Mouse (Mus musculus): ENCODE results near the gene Cma1. TPM values are rescaled to one million over a fixed set of nuclear protein-coding genes. Genes with fewer than 3 reads are reported as not detected.
"Not testable (repeated sequence)": the region's sequence is repeated elsewhere in the genome, so short reads cannot be mapped to it uniquely, and the experiment has no call there.

Cma1 gene
- total RNA-seq (2021), result 1 to 10 TPM; 1.9 to 2.7 TPM
- long read RNA-seq, experiment 1, partial matches to known transcripts, result 0 of 3 reads
- long read RNA-seq, experiment 1, other reads (novel, unspliced or antisense), result 0 of 3 reads
- long read RNA-seq, experiment 2, partial matches to known transcripts, result 0 of 1 reads
- long read RNA-seq, experiment 2, other reads (novel, unspliced or antisense), result 0 of 1 reads

- no peak for DNase-seq
Observed at GRCm38 (mm10) chr14:55944575-55944974, at the start of gene Cma1. Gene Cma1, minus strand, starts transcription at chr14:55944675.

DNA sequence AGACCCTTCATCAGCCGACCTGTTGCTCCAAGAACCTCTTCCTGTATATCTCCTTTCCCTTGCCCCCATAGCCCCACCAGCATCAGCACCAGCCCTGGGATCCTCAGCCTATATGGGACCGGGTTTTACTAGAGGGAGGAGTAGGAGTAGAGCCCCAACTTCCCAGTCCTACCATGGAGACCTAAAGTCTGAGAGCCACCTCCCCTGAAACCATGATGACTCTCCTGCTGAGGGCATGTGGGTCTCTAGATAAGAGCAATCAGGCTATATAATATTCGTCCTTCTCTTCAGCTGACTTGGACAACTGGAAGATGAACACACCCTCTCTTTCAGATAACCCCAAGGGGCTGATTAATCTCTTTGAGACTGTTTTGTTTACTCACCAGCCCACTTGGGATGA lies 43.0 kb upstream of the Cma1 start:
- DNase-seq, result not testable (repeated sequence)

GRCm38 (mm10) chr14:55963900-55964299 lies 19.4 kb upstream of the Cma1 start:
- peak in 1 of 2 experiments; percentile 2 for DNase-seq

GRCm38 (mm10) chr14:55963263-55963662 lies 18.8 kb upstream of the Cma1 start:
- no peak for DNase-seq

DNA sequence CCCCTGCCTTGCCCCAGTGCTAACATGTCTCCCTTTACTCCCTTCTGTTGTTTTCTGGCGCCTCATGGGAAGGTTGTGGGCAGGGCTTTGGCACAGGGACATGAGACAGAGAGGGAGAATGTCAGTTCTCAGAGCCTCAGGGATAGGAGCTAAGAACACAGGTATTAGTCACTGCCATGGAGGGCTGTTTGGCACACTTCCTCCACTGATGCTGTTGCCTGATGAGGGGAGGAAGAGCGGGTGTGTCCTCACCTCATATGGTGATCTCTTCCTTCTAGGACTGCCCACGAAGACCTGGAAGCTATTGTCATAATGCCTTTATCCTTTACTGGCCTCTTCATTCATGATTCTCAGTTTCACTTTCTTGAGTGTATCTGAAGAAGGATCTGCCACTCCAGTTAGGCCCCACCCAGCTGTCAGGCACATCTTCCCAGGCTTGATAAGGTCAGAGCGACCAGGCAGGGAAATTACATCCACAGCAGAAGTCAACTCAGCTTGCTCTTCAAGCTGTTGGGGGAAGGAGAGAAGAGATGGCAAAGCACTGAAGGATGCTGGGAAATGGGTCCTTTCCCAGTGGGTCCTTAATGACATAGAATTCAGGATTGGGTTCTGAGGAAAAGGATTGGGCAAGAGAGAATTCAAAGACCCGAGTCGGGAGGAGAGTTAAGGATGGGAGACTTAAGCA lies 6.0 kb upstream of the Cma1 start, which contains the start of gene Cma2:
Gene Cma2, plus strand, starts transcription at position 635 of the 685 bp plus-strand sequence.
- no peak for DNase-seq

- DNase-seq, result no peak
Observed at GRCm38 (mm10) chr14:55946269-55946969, 1.9 kb upstream of the Cma1 start.

DNA sequence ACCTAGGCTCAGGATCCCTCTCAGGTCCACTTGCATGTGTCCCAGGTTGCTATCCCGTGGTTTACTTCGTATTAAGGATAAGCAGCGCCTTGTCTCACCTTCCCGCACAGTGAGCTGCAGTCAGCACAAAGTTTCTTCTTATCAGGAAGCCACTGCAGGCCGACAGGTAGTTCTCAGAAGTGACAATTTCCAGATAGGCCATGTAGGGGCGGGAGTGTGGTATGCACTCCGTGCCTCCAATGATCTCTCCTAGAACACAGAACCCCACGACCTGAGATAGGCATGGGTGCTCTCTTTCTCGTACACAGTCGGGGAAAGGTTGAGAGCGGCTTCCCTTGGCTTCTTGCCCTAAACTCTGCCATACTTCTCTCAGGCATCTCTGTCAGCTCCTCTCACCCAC lies 874 bp downstream of the Cma1 start:
- DNase-seq, result no peak

DNA sequence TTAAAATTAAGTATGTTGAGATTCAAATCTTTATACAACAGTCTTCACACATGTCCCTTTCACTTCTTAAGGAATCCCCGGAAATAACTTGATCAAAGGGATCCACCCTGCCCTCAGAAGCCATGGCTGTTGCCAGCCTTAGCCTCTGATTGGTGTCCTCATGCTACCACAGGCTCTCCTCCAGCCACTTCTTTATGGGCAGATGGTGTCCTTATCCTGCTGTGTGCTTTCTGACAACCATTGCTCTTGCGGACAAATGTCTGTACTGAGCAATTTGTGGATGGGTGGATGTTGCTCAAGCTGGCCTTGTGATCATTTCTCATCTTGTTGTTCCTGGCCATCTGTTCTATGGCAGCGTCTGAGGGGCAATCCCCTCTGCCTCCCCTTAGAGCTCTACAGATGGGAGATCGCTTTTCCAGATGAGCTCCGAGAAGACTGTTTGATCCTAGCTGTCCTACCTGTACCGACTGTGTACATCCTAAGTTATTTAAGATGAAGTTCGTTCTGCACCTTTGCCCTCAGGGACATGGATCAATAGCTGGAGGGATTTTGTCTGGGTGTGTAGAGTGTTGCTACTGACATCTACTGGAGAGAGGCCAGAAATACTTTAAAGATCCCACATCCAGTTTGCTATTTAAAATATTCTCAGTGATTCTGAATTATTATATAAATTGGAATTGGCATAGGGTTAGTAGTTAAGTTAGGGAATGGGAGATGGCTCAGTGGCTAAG lies 4.2 kb downstream of the Cma1 start:
- no peak for DNase-seq

DNA sequence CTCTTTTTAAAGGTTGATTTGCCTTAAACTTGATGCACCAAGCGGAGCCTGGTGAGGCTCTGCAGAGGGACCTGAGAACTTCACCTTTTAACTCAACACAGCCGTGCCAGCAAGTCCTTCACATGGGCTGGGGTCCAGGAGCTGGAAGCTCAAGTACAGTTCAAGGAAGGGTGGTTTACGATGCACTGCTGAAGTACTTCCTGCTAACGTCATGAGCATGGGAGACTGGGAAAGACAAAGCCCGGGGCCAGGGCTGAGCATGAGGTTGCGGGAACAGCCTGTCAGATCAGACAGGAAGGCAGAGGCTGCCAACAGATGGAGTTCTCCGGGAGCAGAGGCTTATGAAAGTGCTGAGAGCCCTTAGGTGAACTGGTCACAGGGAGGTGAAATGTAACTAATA lies 10.9 kb downstream of the Cma1 start:
- DNase-seq, result peak; percentile 3 to 20

DNA sequence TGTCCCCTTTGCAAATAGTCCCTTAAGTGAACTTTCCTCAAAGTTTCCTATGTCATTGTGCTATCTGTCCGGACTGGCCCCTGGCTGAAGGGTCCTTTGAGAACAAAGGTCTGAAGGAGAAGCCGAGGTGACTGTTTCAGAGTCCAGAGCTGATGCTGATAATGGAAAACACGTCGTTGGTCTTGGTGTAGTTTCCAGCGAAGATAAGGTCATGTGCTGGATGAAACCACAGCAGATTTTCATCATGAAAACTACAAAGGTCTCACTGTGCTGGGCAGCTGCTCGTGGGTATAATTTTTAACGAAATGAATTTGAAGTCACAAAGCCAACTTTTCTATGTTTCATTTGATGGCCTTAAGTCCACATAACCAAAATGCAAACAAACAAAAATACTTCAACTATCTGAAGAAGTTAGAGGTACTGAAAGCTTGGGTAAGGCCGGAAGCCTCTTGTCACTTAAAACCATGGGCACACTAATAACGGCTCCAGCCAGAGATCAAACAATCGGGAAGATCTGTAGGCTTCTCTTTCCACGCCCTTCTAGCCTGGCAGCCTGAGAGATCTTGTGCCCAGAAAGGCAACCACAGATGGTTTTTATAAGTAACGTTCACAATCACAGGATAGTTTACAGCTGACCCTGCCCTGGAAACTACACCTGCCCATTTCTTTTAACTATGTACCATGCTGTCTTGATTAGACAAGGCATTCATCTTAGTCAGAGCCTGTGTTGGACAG lies 15.0 kb downstream of the Cma1 start:
- no peak for DNase-seq

- DNase-seq, result no peak
Observed at GRCm38 (mm10) chr14:55926847-55927246, 17.6 kb downstream of the Cma1 start.

DNA sequence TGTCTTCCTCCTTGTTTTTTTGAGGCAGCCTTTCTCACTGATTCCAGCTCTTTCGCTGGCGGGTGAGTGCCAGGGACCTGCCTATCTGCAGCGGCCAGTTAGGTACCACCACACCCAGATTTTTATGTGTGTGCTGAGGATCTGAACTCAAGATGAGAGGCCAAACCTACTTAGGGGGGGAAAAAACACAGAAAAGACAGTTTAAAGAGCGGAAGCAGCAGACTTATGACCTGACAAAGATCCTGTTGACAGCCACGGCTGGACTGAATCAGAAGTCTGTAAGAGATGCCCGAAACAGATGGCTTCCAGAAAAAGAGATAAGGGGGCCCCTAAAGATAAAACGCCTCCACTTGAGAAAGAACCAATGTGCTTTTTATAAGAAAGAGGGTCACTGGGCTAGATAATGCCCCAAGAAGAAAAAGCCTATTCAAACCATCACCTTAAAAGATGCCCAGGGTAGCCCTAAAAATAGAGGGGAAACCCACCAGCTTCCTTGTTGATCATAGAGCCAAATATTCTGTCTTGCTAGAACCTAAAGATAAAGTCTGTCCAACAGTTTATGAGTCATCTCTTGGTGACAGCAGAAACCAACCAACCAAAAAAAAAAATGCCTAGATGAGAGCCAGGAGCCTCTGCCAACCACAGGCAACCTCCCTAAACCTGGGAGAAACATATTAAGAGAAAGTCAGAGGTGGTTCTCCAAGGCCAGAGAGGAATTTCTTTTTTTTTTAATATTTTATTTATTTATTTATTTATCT lies 21.8 kb downstream of the Cma1 start:
- no peak for DNase-seq

DNA sequence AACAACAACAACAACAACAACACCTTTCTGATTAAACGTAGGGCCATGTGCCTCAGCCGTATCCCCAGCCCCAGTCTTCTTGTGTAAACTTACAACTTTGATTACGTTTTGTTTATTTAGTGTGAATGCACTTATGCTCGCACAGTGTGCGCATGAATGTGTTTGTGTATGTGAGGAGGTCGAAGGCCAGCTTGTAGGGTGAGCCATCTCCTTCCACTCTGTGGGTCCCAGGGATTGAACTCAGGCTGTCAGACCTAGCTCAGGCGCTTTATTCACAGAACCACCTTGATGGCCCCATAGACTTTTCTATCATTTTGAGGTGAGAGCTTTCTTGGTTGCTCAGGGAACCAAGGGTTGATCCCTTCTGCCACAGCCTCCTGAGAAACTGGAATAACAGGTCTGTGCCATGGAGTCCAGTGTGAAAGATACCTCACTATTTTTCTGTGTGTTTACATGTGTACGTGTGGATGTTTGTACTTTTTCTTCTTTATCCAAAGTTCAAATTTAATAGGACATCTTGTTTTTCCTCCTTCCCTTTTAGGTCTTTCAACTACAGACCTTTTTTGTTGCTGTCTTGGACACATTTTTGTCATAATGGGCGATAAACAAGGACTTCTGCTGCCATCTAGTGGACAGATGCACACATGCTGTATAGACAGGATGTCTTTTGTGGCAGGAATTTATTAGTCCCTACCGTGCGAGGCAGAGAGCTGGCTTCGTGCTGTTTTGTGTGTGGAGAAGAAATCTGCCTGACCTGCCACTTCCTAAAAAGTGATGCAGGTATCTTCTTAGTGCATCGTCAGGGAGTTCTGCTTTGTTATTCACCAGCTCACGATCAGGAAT lies 26.0 kb downstream of the Cma1 start:
- DNase-seq, result peak; percentile 58 to 79

DNA sequence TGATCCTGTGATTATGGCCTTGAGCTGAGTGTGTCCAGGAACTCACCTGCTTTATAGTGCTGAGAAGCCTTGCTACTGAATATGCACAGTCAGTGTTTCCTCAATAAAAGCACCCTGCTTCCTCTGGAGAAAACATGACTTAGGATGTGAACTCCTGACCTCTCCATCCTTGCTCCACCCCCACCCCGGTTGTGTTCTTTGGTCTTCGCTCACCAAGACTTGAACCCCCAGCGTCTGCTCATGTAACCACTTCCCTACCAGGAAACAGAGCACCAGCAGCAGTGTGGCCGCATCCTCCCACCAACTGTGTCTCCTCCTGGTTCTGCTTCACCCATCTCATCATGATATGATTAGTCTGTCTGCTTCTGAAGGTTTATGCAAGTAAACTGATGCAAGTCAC lies 31.1 kb downstream of the Cma1 start:
- DNase-seq, result no peak

GRCm38 (mm10) chr14:55905518-55905917 lies 39.0 kb downstream of the Cma1 start:
- no peak for DNase-seq

- no peak for DNase-seq
Observed at GRCm38 (mm10) chr14:55900414-55900755, 44.1 kb downstream of the Cma1 start.

DNA sequence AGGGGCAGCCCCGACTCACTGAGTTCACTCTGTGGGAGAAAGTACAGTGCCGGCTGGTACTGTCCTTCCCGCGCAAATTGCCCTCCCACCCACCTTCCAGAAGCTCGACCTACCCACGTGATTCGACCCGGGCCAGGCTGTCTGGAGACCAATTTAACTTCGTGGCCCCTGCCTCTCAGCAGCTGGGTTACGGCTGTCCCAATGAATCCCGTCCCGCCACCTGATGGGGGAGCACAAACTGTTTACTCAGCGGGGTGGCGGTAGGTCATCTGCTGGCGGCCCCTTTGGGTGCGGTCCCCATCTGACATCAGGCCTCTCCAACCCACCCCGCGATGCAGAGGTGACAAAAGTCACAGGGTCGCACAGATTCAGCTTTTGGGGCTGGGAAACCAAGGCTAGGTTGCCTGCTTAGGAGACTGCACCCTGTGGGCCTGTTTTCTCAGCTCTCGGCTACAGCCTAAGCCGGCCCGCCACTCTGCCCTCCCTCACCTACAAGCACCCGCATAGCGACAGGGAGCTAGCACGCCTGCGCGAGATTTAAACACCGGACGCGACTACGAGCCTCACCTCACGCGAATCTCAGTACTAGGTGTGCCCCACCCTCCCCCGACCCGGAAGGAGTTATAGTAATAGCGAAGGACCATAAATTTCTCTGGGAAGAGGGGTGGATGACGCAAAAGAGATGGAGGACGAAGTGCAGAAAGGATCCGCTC lies 44.6 kb downstream of the Cma1 start, which contains the start of gene Sdr39u1:
Gene Sdr39u1, minus strand, starts transcription at position 593 of the 713 bp plus-strand sequence.
- DNase-seq, result peak; percentile 83 to 92

DNA sequence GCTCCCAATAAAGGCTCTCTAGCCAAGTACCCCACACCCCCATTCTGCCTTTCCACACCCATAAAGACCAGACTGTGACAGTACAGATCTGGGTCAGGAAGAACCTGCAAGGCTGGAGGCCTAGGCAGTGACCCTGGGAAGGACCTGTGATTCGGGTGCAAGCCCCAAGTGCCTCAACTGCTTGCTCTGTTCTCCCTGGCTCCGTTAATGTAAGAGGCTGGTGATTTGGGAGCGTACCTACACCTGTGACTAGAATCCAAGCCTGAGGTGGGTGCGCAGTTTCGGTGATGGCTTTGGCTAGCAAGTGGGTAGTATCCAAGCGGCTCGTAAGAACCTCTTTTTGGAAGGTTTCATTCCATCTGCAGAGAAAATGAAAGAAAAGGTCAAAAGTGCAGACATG lies 45.5 kb downstream of the Cma1 start:
- no peak for DNase-seq

DNA sequence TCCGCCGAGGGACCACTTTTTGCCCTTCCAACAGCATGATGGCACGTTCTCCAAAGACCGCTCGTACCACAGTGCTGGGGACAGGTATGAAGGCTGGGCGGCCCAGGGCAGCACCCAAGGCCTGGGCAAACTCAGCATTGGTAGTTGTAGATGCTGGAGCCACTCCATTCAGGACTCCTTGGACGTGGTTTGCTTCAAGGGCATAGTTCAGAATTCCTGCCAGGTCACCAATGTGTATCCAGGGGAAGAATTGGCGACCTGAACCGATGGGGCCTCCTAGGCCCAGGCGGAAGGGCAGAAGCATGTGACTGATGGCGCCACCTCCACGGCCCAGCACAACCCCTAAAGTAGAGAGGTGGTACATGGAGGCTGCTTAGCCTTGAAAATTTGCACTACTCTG lies 46.8 kb downstream of the Cma1 start:
- peak in 1 of 2 experiments; percentile 27 for DNase-seq

Measured in adrenal gland, postnatal 36 days (tissue).